Mouse (Mus musculus) stomach, adult 2 months (tissue): ENCODE results near the gene Gm11115. TPM values are rescaled to one million over a fixed set of nuclear protein-coding genes. Genes with fewer than 3 reads are reported as not detected.

Source experiments
- polyA plus RNA-seq: library from polyadenylated mRNA; depleted of rRNA; stranded (reverse); fragments of >200 nt; gene quantifications from 2 replicates; pipeline ENCODE4 v1.2.3, GENCODE M21; 2012; rRNA removed

The Gm11115 gene
- polyA plus RNA-seq: not detected in 2 replicates

GRCm38 (mm10) chr5:88153999-88154398 is at the start of gene Gm11115:
Gene Gm11115 (minus strand): TSS chr5:88154099.

GRCm38 (mm10) chr5:88111430-88111829 is 42.5 kb downstream of the Gm11115 start, which contains the start of gene Gm11116:
Gene Gm11116 (minus strand): TSS chr5:88111530.

Other genes starting within 250 kb of the Gm11115 start
- not detected in 2 replicates for gene Csn3, start 228.5 kb downstream of the Gm11115 start, polyA plus RNA-seq
- gene 2310003L06Rik, start 184.6 kb downstream of the Gm11115 start, polyA plus RNA-seq: not detected in 2 replicates
- not detected in 2 replicates for gene Gm28434, start 184.6 kb downstream of the Gm11115 start, polyA plus RNA-seq
- gene Cabs1, start 174.7 kb downstream of the Gm11115 start, polyA plus RNA-seq: not detected in 2 replicates
- not detected in 2 replicates for gene Smr3a, start 151.6 kb downstream of the Gm11115 start, polyA plus RNA-seq
- gene Smr2, start 67.5 kb downstream of the Gm11115 start, polyA plus RNA-seq: not detected in 2 replicates
- not detected in 2 replicates for gene Gm11116, start 42.6 kb downstream of the Gm11115 start, polyA plus RNA-seq
- not detected in 2 replicates for gene Gm7714, start 114.8 kb upstream of the Gm11115 start, polyA plus RNA-seq
- not detected in 2 replicates for gene Prol1, start 163.2 kb upstream of the Gm11115 start, polyA plus RNA-seq
- not detected in 2 replicates for gene Amtn, start 222.0 kb upstream of the Gm11115 start, polyA plus RNA-seq